Mouse (Mus musculus): ENCODE results near the gene Hivep3.

DNA sequence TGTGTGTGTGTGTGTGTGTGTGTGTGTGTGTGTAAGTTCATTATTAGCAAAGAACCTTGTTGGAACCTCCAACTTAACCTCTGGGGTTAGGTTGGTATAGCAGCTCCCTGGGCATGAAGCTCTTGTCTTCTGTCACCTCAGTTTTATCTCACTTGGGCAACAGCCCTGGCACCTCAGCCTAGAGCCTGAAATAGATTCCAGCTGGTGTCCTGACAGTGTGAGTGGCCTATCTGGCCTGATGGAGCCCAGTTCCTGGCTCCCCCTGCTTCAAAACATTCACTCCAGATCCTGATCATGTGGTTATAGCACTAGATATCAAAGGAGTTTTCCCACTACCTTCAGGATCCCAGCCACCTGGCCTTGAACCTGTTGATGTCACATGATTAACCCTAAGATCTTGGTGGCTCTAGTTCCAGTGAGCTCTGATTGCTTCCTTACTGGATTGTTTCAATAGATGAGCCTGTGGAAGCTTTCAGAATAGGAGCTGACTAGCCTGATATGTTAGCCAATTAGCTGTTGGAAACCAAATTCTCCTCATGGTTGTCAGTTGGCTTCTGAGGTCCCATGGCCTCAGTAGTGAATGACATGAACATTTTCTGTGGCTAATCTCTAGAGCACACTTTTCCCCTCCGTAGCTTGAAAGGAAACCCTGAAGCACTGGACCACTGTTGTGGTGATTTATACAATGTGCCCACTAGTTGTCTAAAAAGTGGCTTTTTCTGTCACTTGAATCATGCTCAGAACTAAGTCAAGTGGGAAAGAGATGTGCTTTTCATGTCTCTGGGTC lies 358.6 kb downstream of the Hivep3 start:
- TF ChIP-seq CTCF (IDR thresholded peaks at IDR 0.05; ENCODE audit: low read depth, low read length): no peak
- no peak for TF ChIP-seq POLR2A (IDR thresholded peaks at IDR 0.05; ENCODE audit: extremely low read depth, insufficient read depth, low read length)
